Mouse (Mus musculus) embryo, embryonic 10.5 days (tissue): ENCODE data around the gene Hoxa4.

Source experiments
- DNase-seq: peaks from one replicate; pipeline ENCODE4 v3.0.0-alpha.2; 2015; ENCODE audit warnings: low spot score

Hoxa4 gene

DNA sequence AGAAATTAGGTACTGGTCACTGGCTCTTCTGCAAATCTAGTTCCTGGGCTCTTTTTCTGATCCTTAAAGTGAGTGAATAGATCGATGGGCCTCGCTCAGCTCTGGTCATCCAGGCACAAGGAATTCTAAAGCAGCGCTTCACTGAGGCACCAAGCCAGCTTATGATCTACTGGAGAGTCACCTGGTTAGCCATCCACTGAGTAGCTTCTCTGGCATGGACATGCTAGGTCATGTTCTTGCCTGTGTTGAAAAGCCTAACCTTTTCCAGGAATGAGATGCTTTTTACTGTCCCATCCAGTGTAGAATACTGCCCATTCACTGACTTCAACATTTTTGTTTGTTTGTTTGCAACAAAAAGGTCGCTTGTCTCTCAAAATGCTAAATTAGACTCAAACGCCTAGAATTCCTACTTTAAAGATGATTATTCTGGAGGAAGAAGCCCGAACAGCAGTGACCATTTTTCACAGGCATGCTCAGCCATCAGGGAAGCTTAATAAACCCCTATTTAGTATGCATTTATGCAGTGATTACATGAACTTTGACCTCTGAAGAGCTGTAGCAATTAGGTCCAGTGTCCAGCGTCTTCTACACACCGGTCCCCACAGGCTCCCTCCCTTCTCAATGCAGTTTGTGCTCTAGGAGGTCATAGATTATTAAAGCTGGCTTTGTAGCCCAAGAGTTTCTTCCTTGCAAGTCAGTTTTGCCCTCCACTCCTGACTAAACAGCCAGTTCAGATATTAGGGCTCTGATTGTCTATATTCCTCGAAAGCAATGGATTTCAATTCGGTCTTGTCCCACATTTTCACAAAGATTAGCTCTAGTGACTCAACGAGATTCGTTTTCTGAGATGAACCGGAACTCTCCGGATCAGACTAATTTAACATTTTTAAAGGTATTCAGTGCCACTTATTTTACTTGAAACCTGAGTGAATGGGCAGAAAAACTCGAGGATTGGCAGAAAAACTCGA is 39.0 kb downstream of the Hoxa4 start:
- DNase-seq, result peak; percentile 60

GRCm38 (mm10) chr6:52151571-52151970 is 40.0 kb downstream of the Hoxa4 start:
- DNase-seq, result peak; percentile 47

GRCm38 (mm10) chr6:52150401-52150966 is 41.1 kb downstream of the Hoxa4 start:
- DNase-seq, result peak; percentile 76
